Mouse (Mus musculus): ENCODE results near the gene Olfr1111. TPM values are rescaled to one million over a fixed set of nuclear protein-coding genes. Genes with fewer than 3 reads are reported as not detected.
"Not testable (repeated sequence)": the region's sequence is repeated elsewhere in the genome, so short reads cannot be mapped to it uniquely, and the experiment has no call there.

Olfr1111 gene
- not detected in 2 replicates for polyA plus RNA-seq (2014; fragmentation: Nextera tagmentation; extraction: Ambion mirVana)

GRCm38 (mm10) chr2:87152524-87152923 lies at the start of gene Olfr1111:
TSS of gene Olfr1111 (minus strand) at chr2:87152624.
- ATAC-seq (replicated peaks; ENCODE audit: low FRiP score) (no peak), DNase-seq (ENCODE audit: low spot score) (no peak)
- H3K27me3 ChIP-seq (replicated peaks; ENCODE audit: control insufficient read depth, insufficient read depth, low read length), result no peaks in the 10 kb centered on the region
- H3K27ac ChIP-seq (ENCODE audit: low read depth, low read length), result no peak within 1 kb of the TSS
- no peaks in the 10 kb centered on the region for H3K36me3 ChIP-seq (ENCODE audit: control insufficient read depth, insufficient read depth, low read length)
- no peak within 1 kb of the TSS for H3K9ac ChIP-seq (ENCODE audit: low read depth, low read length)
- no peaks in the 10 kb centered on the region for H3K4me1 ChIP-seq (replicated peaks; ENCODE audit: control insufficient read depth, insufficient read depth, low read length)
- no peak within 1 kb of the TSS for H3K4me2 ChIP-seq
- no peak within 1 kb of the TSS for H3K4me3 ChIP-seq (ENCODE audit: low read depth, low read length)
- no peaks in the 10 kb centered on the region for H3K9me3 ChIP-seq (ENCODE audit: control insufficient read depth, low read length)

- Histone ChIP-seq H3K27me3 (replicated peaks; ENCODE audit: control insufficient read depth, insufficient read depth, low read length) (no peaks in the 10 kb centered on the region), H3K9ac (ENCODE audit: low read depth, low read length) (no peak within 1 kb of the TSS), H3K4me2 (no peak within 1 kb of the TSS), H3K9me3 (ENCODE audit: control insufficient read depth, low read length) (no peaks in the 10 kb centered on the region), H3K4me3 (ENCODE audit: low read depth, low read length) (no peak within 1 kb of the TSS), H3K36me3 (ENCODE audit: control insufficient read depth, insufficient read depth, low read length) (no peaks in the 10 kb centered on the region), H3K27ac (ENCODE audit: low read depth, low read length) (no peak within 1 kb of the TSS), H3K4me1 (replicated peaks; ENCODE audit: control insufficient read depth, insufficient read depth, low read length) (no peaks in the 10 kb centered on the region)
- ATAC-seq (replicated peaks; ENCODE audit: low FRiP score) (no peak), DNase-seq (ENCODE audit: low spot score) (no peak)
- 78% methylated on average over 1 of the region's 1 CpGs for WGBS
These were observed 35.1 kb upstream of the Olfr1111 start, which contains the start of gene Olfr1112 for GRCm38 (mm10) chr2:87187498-87187897. TSS of gene Olfr1112 (plus strand) at chr2:87187798.

- H3K27ac ChIP-seq (ENCODE audit: low read depth, low read length); DNase-seq (ENCODE audit: low spot score); H3K27me3 ChIP-seq (replicated peaks; ENCODE audit: control insufficient read depth, insufficient read depth, low read length); H3K4me3 ChIP-seq (ENCODE audit: low read depth, low read length); H3K4me1 ChIP-seq (replicated peaks; ENCODE audit: control insufficient read depth, insufficient read depth, low read length); H3K36me3 ChIP-seq (ENCODE audit: control insufficient read depth, insufficient read depth, low read length); H3K9ac ChIP-seq (ENCODE audit: low read depth, low read length); H3K9me3 ChIP-seq (ENCODE audit: control insufficient read depth, low read length); H3K4me2 ChIP-seq; ATAC-seq (replicated peaks; ENCODE audit: low FRiP score): not testable (repeated sequence)
- WGBS, result 72% methylated on average over 2 of the region's 2 CpGs
These were observed 15.3 kb upstream of the Olfr1111 start for GRCm38 (mm10) chr2:87167731-87168130.

GRCm38 (mm10) chr2:87140200-87140599 lies 12.2 kb downstream of the Olfr1111 start, which contains the start of gene Olfr1110:
TSS of gene Olfr1110 (minus strand) at chr2:87140300.
- no peak within 1 kb of the TSS for H3K4me3 ChIP-seq (ENCODE audit: low read depth, low read length)
- H3K27ac ChIP-seq (ENCODE audit: low read depth, low read length), result no peak within 1 kb of the TSS
- H3K9me3 ChIP-seq (ENCODE audit: control insufficient read depth, low read length), result no peaks in the 10 kb centered on the region
- WGBS, result 78% methylated on average over 1 of the region's 1 CpGs
- H3K36me3 ChIP-seq (ENCODE audit: control insufficient read depth, insufficient read depth, low read length), result no peaks in the 10 kb centered on the region
- no peaks in the 10 kb centered on the region for H3K4me1 ChIP-seq (replicated peaks; ENCODE audit: control insufficient read depth, insufficient read depth, low read length)
- no peak within 1 kb of the TSS for H3K9ac ChIP-seq (ENCODE audit: low read depth, low read length)
- no peaks in the 10 kb centered on the region for H3K27me3 ChIP-seq (replicated peaks; ENCODE audit: control insufficient read depth, insufficient read depth, low read length)
- ATAC-seq (replicated peaks; ENCODE audit: low FRiP score) (no peak), DNase-seq (ENCODE audit: low spot score) (no peak)
- H3K4me2 ChIP-seq, result no peak within 1 kb of the TSS

- Histone ChIP-seq H3K4me1 (replicated peaks; ENCODE audit: control insufficient read depth, insufficient read depth, low read length) (no peaks in the 10 kb centered on the region), H3K36me3 (ENCODE audit: control insufficient read depth, insufficient read depth, low read length) (no peaks in the 10 kb centered on the region), H3K9ac (ENCODE audit: low read depth, low read length) (no peak within 1 kb of the TSS), H3K4me3 (ENCODE audit: low read depth, low read length) (no peak within 1 kb of the TSS), H3K27ac (ENCODE audit: low read depth, low read length) (no peak within 1 kb of the TSS), H3K4me2 (no peak within 1 kb of the TSS), H3K9me3 (ENCODE audit: control insufficient read depth, low read length) (no peaks in the 10 kb centered on the region), H3K27me3 (replicated peaks; ENCODE audit: control insufficient read depth, insufficient read depth, low read length) (no peaks in the 10 kb centered on the region)
- ATAC-seq (replicated peaks; ENCODE audit: low FRiP score), result no peak
- no peak for DNase-seq (ENCODE audit: low spot score)
These were observed 38.0 kb downstream of the Olfr1111 start, which contains the start of gene Olfr259 for GRCm38 (mm10) chr2:87114467-87114866. TSS of gene Olfr259 (minus strand) at chr2:87114567.

Other genes with a start within 250 kb of the Olfr1111 start
- not detected in 2 replicates for gene Olfr1098, start 228.1 kb downstream of the Olfr1111 start, polyA plus RNA-seq (2014; fragmentation: Nextera tagmentation; extraction: Ambion mirVana)
- not detected in 2 replicates for gene Olfr1099, start 191.9 kb downstream of the Olfr1111 start, polyA plus RNA-seq (2014; fragmentation: Nextera tagmentation; extraction: Ambion mirVana)
- not detected in 2 replicates for gene Olfr1100, start 172.7 kb downstream of the Olfr1111 start, polyA plus RNA-seq (2014; fragmentation: Nextera tagmentation; extraction: Ambion mirVana)
- gene Olfr1101, start 161.4 kb downstream of the Olfr1111 start, polyA plus RNA-seq (2014; fragmentation: Nextera tagmentation; extraction: Ambion mirVana), result not detected in 2 replicates
- gene Olfr1102, start 154.2 kb downstream of the Olfr1111 start, polyA plus RNA-seq (2014; fragmentation: Nextera tagmentation; extraction: Ambion mirVana), result not detected in 2 replicates
- not detected in 2 replicates for gene Olfr1104, start 125.5 kb downstream of the Olfr1111 start, polyA plus RNA-seq (2014; fragmentation: Nextera tagmentation; extraction: Ambion mirVana)
- not detected in 2 replicates for gene Olfr1105, start 116.1 kb downstream of the Olfr1111 start, polyA plus RNA-seq (2014; fragmentation: Nextera tagmentation; extraction: Ambion mirVana)
- not detected in 2 replicates for gene Olfr1106, start 100.4 kb downstream of the Olfr1111 start, polyA plus RNA-seq (2014; fragmentation: Nextera tagmentation; extraction: Ambion mirVana)
- gene Olfr1107, start 76.8 kb downstream of the Olfr1111 start, polyA plus RNA-seq (2014; fragmentation: Nextera tagmentation; extraction: Ambion mirVana), result not detected in 2 replicates
- gene Olfr1109, start 56.6 kb downstream of the Olfr1111 start, polyA plus RNA-seq (2014; fragmentation: Nextera tagmentation; extraction: Ambion mirVana), result not detected in 2 replicates
- gene Olfr259, start 38.1 kb downstream of the Olfr1111 start, polyA plus RNA-seq (2014; fragmentation: Nextera tagmentation; extraction: Ambion mirVana), result not detected in 2 replicates
- not detected in 2 replicates for gene Olfr1110, start 12.3 kb downstream of the Olfr1111 start, polyA plus RNA-seq (2014; fragmentation: Nextera tagmentation; extraction: Ambion mirVana)
- not detected in 2 replicates for gene Olfr1112, start 35.2 kb upstream of the Olfr1111 start, polyA plus RNA-seq (2014; fragmentation: Nextera tagmentation; extraction: Ambion mirVana)
- not detected in 2 replicates for gene Olfr1113, start 56.3 kb upstream of the Olfr1111 start, polyA plus RNA-seq (2014; fragmentation: Nextera tagmentation; extraction: Ambion mirVana)
- gene Olfr1115, start 95.4 kb upstream of the Olfr1111 start, polyA plus RNA-seq (2014; fragmentation: Nextera tagmentation; extraction: Ambion mirVana), result not detected in 2 replicates
- gene Olfr1116, start 114.9 kb upstream of the Olfr1111 start, polyA plus RNA-seq (2014; fragmentation: Nextera tagmentation; extraction: Ambion mirVana), result not detected in 2 replicates
- not detected in 2 replicates for gene Olfr1118, start 155.0 kb upstream of the Olfr1111 start, polyA plus RNA-seq (2014; fragmentation: Nextera tagmentation; extraction: Ambion mirVana)
- gene Olfr1120, start 202.2 kb upstream of the Olfr1111 start, polyA plus RNA-seq (2014; fragmentation: Nextera tagmentation; extraction: Ambion mirVana), result not detected in 2 replicates
- gene Olfr1121, start 217.3 kb upstream of the Olfr1111 start, polyA plus RNA-seq (2014; fragmentation: Nextera tagmentation; extraction: Ambion mirVana), result not detected in 2 replicates
- gene Olfr1122, start 233.2 kb upstream of the Olfr1111 start, polyA plus RNA-seq (2014; fragmentation: Nextera tagmentation; extraction: Ambion mirVana), result not detected in 2 replicates

All from liver, embryonic 11.5 days (tissue).